Mouse (Mus musculus) midbrain, postnatal 0 days (tissue): Measurements from ENCODE around the gene Sez6. TPM values are rescaled to one million over a fixed set of nuclear protein-coding genes. Genes with fewer than 3 reads are reported as not detected.

Experiments used
- ATAC-seq: fragments of 200-750 bp; cut with Nextera tagmentation; 2 replicates; pipeline ENCODE4 v1.8.0; 2017; ENCODE audit warnings: moderate number of reproducible peaks, mild to moderate bottlenecking, moderate TSS enrichment, moderate library complexity; ENCODE audit not compliant: low FRiP score
- DNase-seq: peaks from one replicate; pipeline ENCODE4 v3.0.0-alpha.2; 2015; ENCODE audit warnings: low spot score
- H3K27ac ChIP-seq: fragments of 300-500 bp; sonication (generic); 2 replicates; pipeline ENCODE4 v1.5.1; 2014; ENCODE audit warnings: low read depth, mild to moderate bottlenecking, low read length, mixed read lengths
- H3K27me3 ChIP-seq: fragments of 300-500 bp; sonication (generic); 2 replicates; pipeline ENCODE4 v1.6.1; 2014; ENCODE audit warnings: low read length, control low read depth, mixed read lengths; ENCODE audit not compliant: insufficient read depth
- H3K36me3 ChIP-seq: fragments of 300-500 bp; sonication (generic); 2 replicates; pipeline ENCODE4 v1.6.1; 2014; ENCODE audit warnings: low read length, control low read depth, mixed read lengths; ENCODE audit not compliant: insufficient read depth
- H3K4me1 ChIP-seq: fragments of 300-500 bp; sonication (generic); 2 replicates; pipeline ENCODE4 v1.6.1; 2014; ENCODE audit warnings: mild to moderate bottlenecking, control low read depth, antibody characterized with exemption, low read length, mixed read lengths; ENCODE audit not compliant: insufficient read depth
- H3K4me2 ChIP-seq: fragments of 300-500 bp; sonication (generic); 2 replicates; pipeline ENCODE4 v1.6.1; 2014; ENCODE audit warnings: low read depth, mild to moderate bottlenecking, low read length, mixed read lengths; ENCODE audit not compliant: poor library complexity, severe bottlenecking
- H3K4me3 ChIP-seq: fragments of 300-500 bp; sonication (generic); 2 replicates; pipeline ENCODE4 v1.5.1; 2014; ENCODE audit warnings: low read depth, mild to moderate bottlenecking, low read length, moderate library complexity
- H3K9ac ChIP-seq: fragments of 300-500 bp; sonication (generic); replicated peaks from 2 replicates; pipeline ENCODE4 v1.6.1; 2014; ENCODE audit warnings: mild to moderate bottlenecking, low read length, moderate library complexity, mixed read lengths; ENCODE audit not compliant: poor library complexity, severe bottlenecking
- H3K9me3 ChIP-seq: fragments of 300-500 bp; sonication (generic); 2 replicates; pipeline ENCODE4 v1.6.1; 2016; ENCODE audit warnings: low read length, control low read depth
- CTCF ChIP-seq: IDR thresholded peaks from 2 replicates; pipeline ENCODE4 v1.5.1; 2016; ENCODE audit warnings: antibody characterized with exemption, mild to moderate bottlenecking
- WGBS: fragments of 180-500 bp; shearing (Covaris S2); extraction: QIAGEN DNeasy Blood & Tissue Kit; methylation state at CpG from one replicate; pipeline ENCODE4 v1.1.7; 2014; 5-methylcytosine and 5-hydroxymethylcytosine counted together
- polyA plus RNA-seq: library from polyadenylated mRNA; unstranded; fragments of >200 nt; fragmentation: Nextera tagmentation; extraction: Ambion mirVana; gene quantifications from 2 replicates; pipeline ENCODE4 v1.2.1, GENCODE M21; 2015
- total RNA-seq: library from RNA; depleted of rRNA; stranded (reverse); fragments of >200 nt; gene quantifications from 2 replicates; pipeline ENCODE4 v1.2.3, GENCODE M21; 2014

Sez6 gene
- total and polyA plus RNA-seq, 2 experiments from 2014 or later = 121 to 173 TPM

DNA sequence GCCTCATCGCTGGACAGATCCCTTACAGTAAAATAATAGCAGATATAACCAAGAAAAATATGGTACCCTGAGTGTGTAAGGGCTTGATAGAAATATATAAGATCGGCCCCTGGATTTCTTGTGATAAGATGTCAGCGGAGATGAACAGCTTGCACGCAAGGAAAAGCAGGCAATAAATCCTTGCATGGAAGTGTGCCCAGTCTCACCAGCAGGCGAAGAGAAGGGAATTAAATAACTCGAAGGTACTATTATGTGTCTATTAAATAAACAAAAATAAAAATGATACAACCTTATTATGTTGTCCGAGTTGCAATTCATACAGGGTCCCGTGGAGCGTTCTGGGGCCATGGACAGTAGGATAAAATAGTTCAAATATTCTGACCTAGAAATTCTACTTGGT, 34.6 kb upstream of the Sez6 start:
- Histone ChIP-seq H3K27me3 (no peaks in the 10 kb centered on the region), H3K4me1 (peaks cover 34% of the 10 kb centered on the region), H3K27ac (peak overlapping the region; percentile 87), H3K4me2 (no peak overlapping the region), H3K9ac (no peak overlapping the region), H3K4me3 (no peak overlapping the region), H3K36me3 (no peaks in the 10 kb centered on the region), H3K9me3 (no peaks in the 10 kb centered on the region)
- no peak for TF ChIP-seq CTCF
- WGBS = 33% methylated on average over 9 of the region's 9 CpGs
- ATAC-seq = no peak
- no peak for DNase-seq

DNA sequence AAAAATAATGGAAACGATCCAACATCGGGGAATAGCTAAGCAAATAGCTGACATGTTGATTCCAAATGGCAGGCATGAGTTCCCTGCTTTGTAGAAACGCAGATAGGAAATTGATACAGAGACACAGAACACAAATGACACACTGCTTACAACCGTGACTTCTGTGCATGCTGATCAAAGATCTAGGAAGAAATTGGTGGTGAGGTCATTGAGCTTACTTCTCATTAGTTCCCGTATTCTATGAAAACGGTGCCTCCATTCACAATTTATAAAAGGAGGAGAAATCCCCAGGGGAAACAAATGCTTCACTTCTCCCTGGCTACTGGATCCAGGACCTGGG, 34.1 kb upstream of the Sez6 start:
- Histone ChIP-seq H3K27ac (peak overlapping the region; percentile 87), H3K4me2 (peak overlapping the region; percentile 39), H3K36me3 (no peaks in the 10 kb centered on the region), H3K27me3 (no peaks in the 10 kb centered on the region), H3K9me3 (no peaks in the 10 kb centered on the region), H3K4me1 (peaks cover 34% of the 10 kb centered on the region), H3K4me3 (peak overlapping the region; percentile 10; the same call in 1 of the 2 replicates), H3K9ac (peak overlapping the region; percentile 39; the same call in 1 of the 2 replicates)
- no peak for TF ChIP-seq CTCF
- ATAC-seq (no peak), DNase-seq (no peak)
- 8% methylated on average over 6 of the region's 6 CpGs for WGBS

DNA sequence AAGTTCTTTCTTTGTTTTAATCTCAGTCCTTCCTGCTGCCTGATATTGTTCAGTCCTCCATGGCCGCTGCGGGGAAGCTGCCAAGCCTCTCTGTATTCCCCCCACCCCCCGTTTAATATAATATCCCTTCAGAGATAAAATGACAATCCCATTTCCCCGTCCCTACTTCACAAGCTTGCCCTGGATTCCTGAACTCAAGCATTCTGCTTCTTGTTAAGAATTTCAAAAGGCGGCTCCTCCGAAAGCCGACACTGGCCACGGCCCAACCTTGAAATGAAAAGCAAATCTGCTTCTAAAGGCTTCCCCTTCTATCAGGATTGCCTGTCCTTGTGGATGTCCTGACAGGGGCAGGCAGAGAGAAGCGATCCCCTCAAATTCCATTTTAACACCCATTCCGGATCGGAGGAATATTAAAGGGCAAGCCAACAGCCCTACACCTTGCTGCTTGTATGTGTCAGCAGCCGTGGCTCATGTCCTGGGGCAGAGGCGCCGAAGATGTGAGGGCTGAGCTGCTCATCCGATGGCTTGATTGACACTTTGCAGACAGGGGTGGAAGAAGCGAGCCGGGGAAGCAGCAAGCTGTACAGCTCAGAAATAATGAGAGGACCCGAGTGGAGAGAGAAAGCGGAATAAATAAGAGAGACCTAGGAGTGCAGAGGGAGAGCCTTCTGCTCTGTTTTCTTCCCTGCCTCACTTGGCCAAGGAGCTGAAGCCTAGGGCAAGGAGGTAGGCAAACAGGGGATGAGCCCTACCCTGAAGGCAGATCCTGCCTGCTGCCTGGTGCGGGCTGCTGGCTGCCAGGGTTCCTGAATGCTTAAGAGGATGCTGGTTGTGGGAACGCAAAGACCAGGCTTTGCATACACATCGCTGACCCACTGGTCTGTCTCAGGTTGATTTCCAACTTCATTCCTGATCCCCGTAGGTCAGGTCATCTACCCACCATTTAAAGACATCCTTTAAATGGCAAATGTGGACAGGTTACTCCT, 33.5 kb upstream of the Sez6 start:
- H3K9ac ChIP-seq = peak overlapping the region; percentile 39
- 6% methylated on average over 23 of the region's 23 CpGs for WGBS
- no peaks in the 10 kb centered on the region for H3K36me3 ChIP-seq
- DNase-seq = no peak
- peak overlapping the region; percentile 39 for H3K4me2 ChIP-seq
- H3K27me3 ChIP-seq = no peaks in the 10 kb centered on the region
- H3K4me3 ChIP-seq = peak overlapping the region; percentile 10; the same call in 1 of the 2 replicates
- no peaks in the 10 kb centered on the region for H3K9me3 ChIP-seq
- H3K4me1 ChIP-seq = peaks cover 34% of the 10 kb centered on the region
- ATAC-seq = peak; percentile 48; the same call in 1 of the 2 replicates
- H3K27ac ChIP-seq = peak overlapping the region; percentile 87
- no peak for TF ChIP-seq CTCF

DNA sequence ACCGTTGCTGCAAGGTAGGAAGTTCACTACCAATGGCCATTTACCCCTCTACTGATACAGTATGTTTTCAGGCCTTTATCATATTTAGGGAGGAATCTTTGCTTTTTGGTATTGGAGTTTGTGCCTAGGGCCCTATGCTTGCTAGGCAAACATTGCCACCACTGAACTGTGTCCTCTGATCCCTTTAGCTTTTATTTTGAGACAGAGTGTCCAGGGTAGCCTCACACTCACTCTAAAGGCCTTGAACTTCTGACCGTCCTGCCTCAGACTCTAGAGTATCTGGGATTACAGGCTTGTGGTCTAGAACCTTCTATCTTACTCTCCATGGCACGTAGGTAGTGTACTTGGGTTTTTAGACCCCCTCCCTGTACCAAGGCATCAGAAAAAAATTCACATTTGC, 30.4 kb upstream of the Sez6 start:
- Histone ChIP-seq H3K4me2 (no peak overlapping the region), H3K27me3 (no peaks in the 10 kb centered on the region), H3K9ac (no peak overlapping the region), H3K27ac (no peak overlapping the region), H3K4me1 (peaks cover 27% of the 10 kb centered on the region), H3K36me3 (no peaks in the 10 kb centered on the region), H3K4me3 (no peak overlapping the region), H3K9me3 (no peaks in the 10 kb centered on the region)
- no peak for TF ChIP-seq CTCF
- no peak for DNase-seq
- WGBS = 95% methylated on average over 3 of the region's 3 CpGs
- ATAC-seq = no peak

DNA sequence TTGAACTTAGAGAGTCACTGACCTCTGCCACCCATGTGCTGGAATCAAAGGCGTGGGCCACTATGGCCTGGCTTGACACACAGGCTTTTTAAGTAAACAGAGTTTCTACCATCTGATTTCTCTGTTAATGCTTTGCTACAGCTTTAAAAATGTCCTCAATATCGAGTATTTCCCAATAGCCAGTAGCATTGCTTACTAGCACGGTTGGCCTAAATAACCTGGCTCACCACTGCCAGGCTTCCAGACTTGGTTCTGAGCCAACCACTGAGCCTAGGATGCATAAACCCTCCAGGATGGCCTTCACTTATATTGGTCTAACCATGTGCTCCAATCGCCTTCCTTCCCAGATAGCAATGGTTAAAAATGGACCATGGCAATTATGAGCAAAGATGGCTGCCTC, 29.9 kb upstream of the Sez6 start:
- Histone ChIP-seq H3K4me3 (no peak overlapping the region), H3K9me3 (no peaks in the 10 kb centered on the region), H3K27me3 (no peaks in the 10 kb centered on the region), H3K27ac (no peak overlapping the region), H3K4me2 (no peak overlapping the region), H3K9ac (no peak overlapping the region), H3K36me3 (no peaks in the 10 kb centered on the region), H3K4me1 (peaks cover 21% of the 10 kb centered on the region)
- no peak for TF ChIP-seq CTCF
- no peak for ATAC-seq
- DNase-seq = no peak
- 89% methylated on average over 4 of the region's 4 CpGs for WGBS

DNA sequence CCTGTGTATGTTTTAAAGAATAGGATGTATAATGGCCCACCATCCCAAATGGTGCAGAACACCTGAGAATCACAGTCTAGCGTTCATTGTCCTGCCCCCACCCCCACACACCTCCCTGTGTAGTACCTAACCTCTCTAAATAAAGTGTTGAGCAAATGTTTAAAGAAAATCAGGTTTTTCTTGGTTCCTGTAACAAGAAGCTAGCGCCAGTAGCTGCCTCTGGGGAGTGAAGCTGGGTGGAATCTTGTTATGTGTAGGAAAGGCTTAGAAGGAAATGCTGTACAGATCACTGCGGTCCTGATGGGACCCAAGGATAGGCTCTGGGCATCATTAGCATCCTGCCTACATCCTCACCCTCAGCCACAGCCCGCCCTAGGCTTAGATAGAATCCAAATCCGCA, 29.2 kb upstream of the Sez6 start:
- no peak for TF ChIP-seq CTCF
- no peak overlapping the region for H3K9ac ChIP-seq
- no peaks in the 10 kb centered on the region for H3K9me3 ChIP-seq
- DNase-seq = no peak
- no peaks in the 10 kb centered on the region for H3K27me3 ChIP-seq
- ATAC-seq = no peak
- peaks cover 18% of the 10 kb centered on the region for H3K4me1 ChIP-seq
- no peak overlapping the region for H3K4me2 ChIP-seq
- WGBS = 36% methylated on average over 5 of the region's 5 CpGs
- 0 out of 2 replicates have a peak overlapping the region, but pooled peaks have one; percentile 26 for H3K27ac ChIP-seq
- no peaks in the 10 kb centered on the region for H3K36me3 ChIP-seq
- H3K4me3 ChIP-seq = no peak overlapping the region
